Mouse (Mus musculus): ENCODE results near the gene B3gnt4.

B3gnt4 gene

GRCm38 (mm10) chr5:123525916-123526495, 15.7 kb downstream of the B3gnt4 start:
- DNase-seq (ENCODE audit: low spot score in 2 of 2), result no peak

- DNase-seq (ENCODE audit: low spot score in 2 of 2), result no peak
Measured at GRCm38 (mm10) chr5:123528641-123529040, 18.4 kb downstream of the B3gnt4 start.

- DNase-seq (ENCODE audit: low spot score in 2 of 2), result no peak
Measured at GRCm38 (mm10) chr5:123530056-123530455, 19.8 kb downstream of the B3gnt4 start.

GRCm38 (mm10) chr5:123533801-123534200, 23.5 kb downstream of the B3gnt4 start:
- DNase-seq (ENCODE audit: low spot score in 2 of 2), result no peak

GRCm38 (mm10) chr5:123555693-123556092, 45.4 kb downstream of the B3gnt4 start:
- no peak for DNase-seq (ENCODE audit: low spot score in 2 of 2)

GRCm38 (mm10) chr5:123556451-123556850, 46.2 kb downstream of the B3gnt4 start:
- DNase-seq (ENCODE audit: low spot score in 2 of 2), result no peak

GRCm38 (mm10) chr5:123559588-123559987, 49.3 kb downstream of the B3gnt4 start:
- no peak for DNase-seq (ENCODE audit: low spot score in 2 of 2)

- no peak for DNase-seq (ENCODE audit: low spot score in 2 of 2)
Measured at GRCm38 (mm10) chr5:123561128-123561527, 50.9 kb downstream of the B3gnt4 start.

Data from spleen, postnatal 14 days (tissue).